Mouse (Mus musculus) MEL (cell line): ENCODE data around the gene Sgms1.

Source experiments
- CHD2 ChIP-seq: IDR thresholded peaks from 2 replicates; pipeline ENCODE4 v1.6.1; 2011; ENCODE audit warnings: low read length, improper control_type of control experiment
- CTCF ChIP-seq, 3 experiments: IDR thresholded peaks in 2 of 3; conservative IDR thresholded peaks in 1 of 3; 2 replicates each; pipeline ENCODE4 v1.5.1; 2011 to 2012; ENCODE audit warnings: low read length in 3 of 3, low read depth in 2 of 3, mild to moderate bottlenecking in 2 of 3, improper control_type of control experiment in 1 of 3, inconsistent platforms in 1 of 3, mixed read lengths in 1 of 3, moderate library complexity in 1 of 3; ENCODE audit not compliant: control insufficient read depth in 1 of 3, insufficient read depth in 1 of 3, poor library complexity in 1 of 3, severe bottlenecking in 1 of 3
- ETS1 ChIP-seq: IDR thresholded peaks from 2 replicates; pipeline ENCODE4 v1.6.1; 2012; ENCODE audit warnings: low read depth, mild to moderate bottlenecking, inconsistent platforms, low read length, improper control_type of control experiment, moderate library complexity
- MAFK ChIP-seq: IDR thresholded peaks from 2 replicates; pipeline ENCODE4 v1.6.1; 2011; ENCODE audit warnings: low read depth, mild to moderate bottlenecking, low read length, improper control_type of control experiment, borderline replicate concordance
- NRF1 ChIP-seq: IDR thresholded peaks from 2 replicates; pipeline ENCODE4 v1.6.1; 2014; ENCODE audit warnings: low read depth, mild to moderate bottlenecking, inconsistent platforms, low read length, improper control_type of control experiment, moderate library complexity; ENCODE audit not compliant: poor library complexity, insufficient read depth, severe bottlenecking
- POLR2A ChIP-seq, 2 experiments: IDR thresholded peaks; 2 replicates each; pipeline ENCODE4 v1.6.1; 2011 to 2012; ENCODE audit warnings: low read length in 2 of 2, mild to moderate bottlenecking in 2 of 2, control low read depth in 1 of 2, improper control_type of control experiment in 1 of 2, low read depth in 1 of 2, moderate library complexity in 1 of 2; ENCODE audit not compliant: control insufficient read depth in 1 of 2, insufficient read depth in 1 of 2, poor library complexity in 1 of 2
- POLR2AphosphoS2 ChIP-seq: IDR thresholded peaks from 2 replicates; pipeline ENCODE4 v1.6.1; 2011; ENCODE audit warnings: low read length, improper control_type of control experiment
- RAD21 ChIP-seq: IDR thresholded peaks from 2 replicates; pipeline ENCODE4 v1.6.1; 2011; ENCODE audit warnings: mild to moderate bottlenecking, low read depth, low read length, improper control_type of control experiment
- SMC3 ChIP-seq: IDR thresholded peaks from 2 replicates; pipeline ENCODE4 v1.6.1; 2011; ENCODE audit warnings: low read depth, low read length, improper control_type of control experiment
- TBP ChIP-seq: IDR thresholded peaks from 2 replicates; pipeline ENCODE4 v1.8.0; 2011; ENCODE audit warnings: low read depth, low read length, improper control_type of control experiment

DNA sequence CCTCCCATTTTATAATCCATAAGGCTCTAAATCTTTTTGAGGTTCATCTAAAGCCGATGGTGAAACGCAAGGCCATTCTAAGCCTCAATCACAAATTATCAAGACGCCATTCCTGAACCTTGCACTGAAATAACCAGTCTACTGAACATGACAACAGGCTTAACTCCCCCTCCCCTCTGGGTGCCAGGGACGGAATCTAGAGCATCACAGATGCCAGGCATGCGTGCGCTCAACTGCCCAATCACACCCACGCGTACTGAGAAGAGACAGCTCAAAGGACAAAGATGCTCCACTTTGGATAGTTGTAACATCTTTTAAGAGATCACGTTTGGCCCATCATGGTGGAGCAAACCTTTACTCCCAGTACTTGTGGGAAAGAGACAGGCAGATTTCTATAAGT is 146.3 kb downstream of the Sgms1 start:
- TF ChIP-seq MAFK (no peak), POLR2AphosphoS2 (no peak), NRF1 (no peak), POLR2A (IDR thresholded peaks at IDR 0.05; ENCODE audit: control insufficient read depth in 1 of 2, insufficient read depth in 1 of 2, low read depth in 1 of 2, low read length in 2 of 2, poor library complexity in 1 of 2) (no peak), TBP (no peak), CHD2 (no peak), SMC3 (no peak), CTCF (IDR thresholded peaks at IDR 0.05 in 2 of 3, conservative IDR thresholded peaks at IDR 0.05 in 1 of 3; ENCODE audit: control insufficient read depth in 1 of 3, insufficient read depth in 1 of 3, low read depth in 2 of 3, low read length in 3 of 3, poor library complexity in 1 of 3, severe bottlenecking in 1 of 3) (no peak), ETS1 (no peak), RAD21 (no peak)
